Mouse (Mus musculus): ENCODE data around the gene Glipr1l2. TPM values are rescaled to one million over a fixed set of nuclear protein-coding genes. Genes with fewer than 3 reads are reported as not detected.
"Not testable (repeated sequence)": the region's sequence is repeated elsewhere in the genome, so short reads cannot be mapped to it uniquely, and the experiment has no call there.

Glipr1l2 gene
- polyA plus RNA-seq (2014; fragmentation: Nextera tagmentation; extraction: Ambion mirVana) = not detected in 2 replicates

GRCm38 (mm10) chr10:112083157-112083556 lies at the start of gene Glipr1l2:
Glipr1l2 (plus strand) TSS chr10:112083354.
- H3K4me1 ChIP-seq (ENCODE audit: control insufficient read depth, insufficient read depth, low read length) = no peaks in the 10 kb centered on the region
- no peak within 1 kb of the TSS for H3K9ac ChIP-seq (ENCODE audit: low read length)
- DNase-seq (ENCODE audit: low spot score, missing footprints) = no peak
- no peaks in the 10 kb centered on the region for H3K9me3 ChIP-seq (ENCODE audit: control insufficient read depth, low read length)
- H3K4me2 ChIP-seq = no peak within 1 kb of the TSS
- WGBS = 90% methylated on average over 14 of the region's 14 CpGs
- no peak within 1 kb of the TSS for H3K27ac ChIP-seq (ENCODE audit: low read depth, low read length)
- no peak within 1 kb of the TSS for H3K4me3 ChIP-seq (ENCODE audit: low read depth, low read length)
- no peaks in the 10 kb centered on the region for H3K27me3 ChIP-seq (ENCODE audit: control insufficient read depth, insufficient read depth, low read length)
- no peak for ATAC-seq (ENCODE audit: low FRiP score)
- no peaks in the 10 kb centered on the region for H3K36me3 ChIP-seq (ENCODE audit: control insufficient read depth, insufficient read depth, low read length)

- H3K4me1 ChIP-seq (ENCODE audit: control insufficient read depth, insufficient read depth, low read length); H3K9me3 ChIP-seq (ENCODE audit: control insufficient read depth, low read length); H3K27me3 ChIP-seq (ENCODE audit: control insufficient read depth, insufficient read depth, low read length); H3K9ac ChIP-seq (ENCODE audit: low read length); H3K27ac ChIP-seq (ENCODE audit: low read depth, low read length); H3K36me3 ChIP-seq (ENCODE audit: control insufficient read depth, insufficient read depth, low read length); DNase-seq (ENCODE audit: low spot score, missing footprints); H3K4me2 ChIP-seq; ATAC-seq (ENCODE audit: low FRiP score); H3K4me3 ChIP-seq (ENCODE audit: low read depth, low read length): not testable (repeated sequence)
- 83% methylated on average over 9 of the region's 9 CpGs for WGBS
Observed at GRCm38 (mm10) chr10:112043523-112043922, 39.6 kb upstream of the Glipr1l2 start.

- ATAC-seq (ENCODE audit: low FRiP score); H3K27me3 ChIP-seq (ENCODE audit: control insufficient read depth, insufficient read depth, low read length); H3K9ac ChIP-seq (ENCODE audit: low read length); H3K9me3 ChIP-seq (ENCODE audit: control insufficient read depth, low read length); H3K4me3 ChIP-seq (ENCODE audit: low read depth, low read length); DNase-seq (ENCODE audit: low spot score, missing footprints); H3K4me2 ChIP-seq; H3K4me1 ChIP-seq (ENCODE audit: control insufficient read depth, insufficient read depth, low read length); H3K36me3 ChIP-seq (ENCODE audit: control insufficient read depth, insufficient read depth, low read length); H3K27ac ChIP-seq (ENCODE audit: low read depth, low read length): not testable (repeated sequence)
- WGBS = 66% methylated on average over 14 of the region's 14 CpGs
Observed at GRCm38 (mm10) chr10:112044283-112044682, 38.9 kb upstream of the Glipr1l2 start.

- no peak overlapping the region for H3K27ac ChIP-seq (ENCODE audit: low read depth, low read length)
- H3K9me3 ChIP-seq (ENCODE audit: control insufficient read depth, low read length) = no peaks in the 10 kb centered on the region
- H3K27me3 ChIP-seq (ENCODE audit: control insufficient read depth, insufficient read depth, low read length) = no peaks in the 10 kb centered on the region
- no peak overlapping the region for H3K9ac ChIP-seq (ENCODE audit: low read length)
- H3K4me2 ChIP-seq = no peak overlapping the region
- no peak for DNase-seq (ENCODE audit: low spot score, missing footprints)
- no peak for ATAC-seq (ENCODE audit: low FRiP score)
- no peak overlapping the region for H3K4me3 ChIP-seq (ENCODE audit: low read depth, low read length)
- no peaks in the 10 kb centered on the region for H3K36me3 ChIP-seq (ENCODE audit: control insufficient read depth, insufficient read depth, low read length)
- H3K4me1 ChIP-seq (ENCODE audit: control insufficient read depth, insufficient read depth, low read length) = no peaks in the 10 kb centered on the region
Observed at GRCm38 (mm10) chr10:112051220-112051619, 31.9 kb upstream of the Glipr1l2 start.

- not testable (repeated sequence) for H3K4me1 ChIP-seq (ENCODE audit: control insufficient read depth, insufficient read depth, low read length); H3K27me3 ChIP-seq (ENCODE audit: control insufficient read depth, insufficient read depth, low read length); H3K4me3 ChIP-seq (ENCODE audit: low read depth, low read length); H3K9ac ChIP-seq (ENCODE audit: low read length); H3K27ac ChIP-seq (ENCODE audit: low read depth, low read length); H3K4me2 ChIP-seq; DNase-seq (ENCODE audit: low spot score, missing footprints); H3K36me3 ChIP-seq (ENCODE audit: control insufficient read depth, insufficient read depth, low read length); H3K9me3 ChIP-seq (ENCODE audit: control insufficient read depth, low read length)
- 72% methylated on average over 2 of the region's 2 CpGs for WGBS
- 0 out of 2 replicates have a peak, but pooled peaks have one; percentile 48 for ATAC-seq (ENCODE audit: low FRiP score)
Observed at GRCm38 (mm10) chr10:112051956-112052355, 31.2 kb upstream of the Glipr1l2 start.

GRCm38 (mm10) chr10:112059702-112060582 lies 23.2 kb upstream of the Glipr1l2 start, which contains the start of gene Glipr1l1:
Glipr1l1 (plus strand) TSS chr10:112060189.
- H3K27ac ChIP-seq (ENCODE audit: low read depth, low read length) = no peak within 1 kb of the TSS
- DNase-seq (ENCODE audit: low spot score, missing footprints) = peak; percentile 95
- 47% methylated on average over 14 of the region's 14 CpGs for WGBS
- no peak within 1 kb of the TSS for H3K4me2 ChIP-seq
- no peak within 1 kb of the TSS for H3K9ac ChIP-seq (ENCODE audit: low read length)
- no peaks in the 10 kb centered on the region for H3K4me1 ChIP-seq (ENCODE audit: control insufficient read depth, insufficient read depth, low read length)
- H3K9me3 ChIP-seq (ENCODE audit: control insufficient read depth, low read length) = no peaks in the 10 kb centered on the region
- no peak within 1 kb of the TSS for H3K4me3 ChIP-seq (ENCODE audit: low read depth, low read length)
- ATAC-seq (ENCODE audit: low FRiP score) = peak; percentile 99
- no peaks in the 10 kb centered on the region for H3K36me3 ChIP-seq (ENCODE audit: control insufficient read depth, insufficient read depth, low read length)
- no peaks in the 10 kb centered on the region for H3K27me3 ChIP-seq (ENCODE audit: control insufficient read depth, insufficient read depth, low read length)

GRCm38 (mm10) chr10:112060583-112060934 lies 22.6 kb upstream of the Glipr1l2 start:
- not testable (repeated sequence) for H3K4me2 ChIP-seq; H3K27ac ChIP-seq (ENCODE audit: low read depth, low read length); H3K9me3 ChIP-seq (ENCODE audit: control insufficient read depth, low read length); H3K4me1 ChIP-seq (ENCODE audit: control insufficient read depth, insufficient read depth, low read length); H3K36me3 ChIP-seq (ENCODE audit: control insufficient read depth, insufficient read depth, low read length); DNase-seq (ENCODE audit: low spot score, missing footprints); H3K27me3 ChIP-seq (ENCODE audit: control insufficient read depth, insufficient read depth, low read length); H3K4me3 ChIP-seq (ENCODE audit: low read depth, low read length); H3K9ac ChIP-seq (ENCODE audit: low read length)
- 83% methylated on average over 6 of the region's 6 CpGs for WGBS
- peak; percentile 15; the same call in 1 of the 2 replicates for ATAC-seq (ENCODE audit: low FRiP score)

- DNase-seq (ENCODE audit: low spot score, missing footprints) = no peak
- H3K9ac ChIP-seq (ENCODE audit: low read length) = no peak overlapping the region
- no peak overlapping the region for H3K27ac ChIP-seq (ENCODE audit: low read depth, low read length)
- no peak overlapping the region for H3K4me2 ChIP-seq
- WGBS = 52% methylated on average over 2 of the region's 2 CpGs
- H3K36me3 ChIP-seq (ENCODE audit: control insufficient read depth, insufficient read depth, low read length) = no peaks in the 10 kb centered on the region
- H3K9me3 ChIP-seq (ENCODE audit: control insufficient read depth, low read length) = no peaks in the 10 kb centered on the region
- ATAC-seq (ENCODE audit: low FRiP score) = no peak
- no peaks in the 10 kb centered on the region for H3K4me1 ChIP-seq (ENCODE audit: control insufficient read depth, insufficient read depth, low read length)
- H3K27me3 ChIP-seq (ENCODE audit: control insufficient read depth, insufficient read depth, low read length) = no peaks in the 10 kb centered on the region
- no peak overlapping the region for H3K4me3 ChIP-seq (ENCODE audit: low read depth, low read length)
Observed at GRCm38 (mm10) chr10:112080044-112080443, 3.1 kb upstream of the Glipr1l2 start.

- not testable (repeated sequence) for H3K9ac ChIP-seq (ENCODE audit: low read length); H3K4me2 ChIP-seq; H3K4me1 ChIP-seq (ENCODE audit: control insufficient read depth, insufficient read depth, low read length); H3K9me3 ChIP-seq (ENCODE audit: control insufficient read depth, low read length); H3K4me3 ChIP-seq (ENCODE audit: low read depth, low read length); H3K27me3 ChIP-seq (ENCODE audit: control insufficient read depth, insufficient read depth, low read length); H3K36me3 ChIP-seq (ENCODE audit: control insufficient read depth, insufficient read depth, low read length); H3K27ac ChIP-seq (ENCODE audit: low read depth, low read length)
- peak; percentile 61 for ATAC-seq (ENCODE audit: low FRiP score)
- peak; percentile 96 for DNase-seq (ENCODE audit: low spot score, missing footprints)
- WGBS = 5% methylated on average over 5 of the region's 5 CpGs
Observed at GRCm38 (mm10) chr10:112105785-112106184, 22.6 kb downstream of the Glipr1l2 start.

Measured in midbrain, embryonic 11.5 days (tissue).